Mouse (Mus musculus) kidney, postnatal 25 days (tissue): ENCODE measurements around the gene Trim41.
"Not testable (repeated sequence)": the region's sequence is repeated elsewhere in the genome, so short reads cannot be mapped to it uniquely, and the experiment has no call there.

ENCODE experiments used
- DNase-seq, 2 experiments: peaks; one replicate each; pipeline ENCODE4 v3.0.0; 2021; ENCODE audit warnings: mixed read lengths in 2 of 2

Trim41 gene

GRCm38 (mm10) chr11:48837310-48838180, 20.4 kb upstream of the Trim41 start:
- peak; percentile 83 to 91 for DNase-seq

GRCm38 (mm10) chr11:48836990-48837309, 19.8 kb upstream of the Trim41 start:
- DNase-seq, result peak; percentile 69 to 92

GRCm38 (mm10) chr11:48835923-48836322, 18.8 kb upstream of the Trim41 start:
- DNase-seq, result peak in 1 of 2 experiments; percentile 39

- DNase-seq, result peak; percentile 92 to 95
Observed at GRCm38 (mm10) chr11:48833731-48834639, 16.8 kb upstream of the Trim41 start.

GRCm38 (mm10) chr11:48833078-48833730, 16.1 kb upstream of the Trim41 start:
- no peak for DNase-seq

- no peak for DNase-seq
Observed at GRCm38 (mm10) chr11:48831273-48831672, 14.1 kb upstream of the Trim41 start.

- DNase-seq, result no peak
Observed at GRCm38 (mm10) chr11:48830279-48830678, 13.1 kb upstream of the Trim41 start.

- DNase-seq, result no peak
Observed at GRCm38 (mm10) chr11:48827926-48828325, 10.8 kb upstream of the Trim41 start.

- no peak for DNase-seq
Observed at GRCm38 (mm10) chr11:48826752-48827096, 9.6 kb upstream of the Trim41 start.

GRCm38 (mm10) chr11:48825979-48826751, 9.0 kb upstream of the Trim41 start, which contains the start of the genes Trim7 and Gm12184:
Gene Trim7, plus strand, starts transcription at chr11:48826140.
Gene Gm12184, minus strand, starts transcription at chr11:48826655.
- peak in 1 of 2 experiments; percentile 28 for DNase-seq

GRCm38 (mm10) chr11:48824311-48824830, 7.2 kb upstream of the Trim41 start:
- DNase-seq, result no peak

GRCm38 (mm10) chr11:48823536-48823972, 6.4 kb upstream of the Trim41 start:
- peak; percentile 63 to 67 for DNase-seq

- no peak for DNase-seq
Observed at GRCm38 (mm10) chr11:48822768-48823512, 5.8 kb upstream of the Trim41 start.

GRCm38 (mm10) chr11:48821299-48821698, 4.1 kb upstream of the Trim41 start:
- not testable (repeated sequence) for DNase-seq

- DNase-seq, result no peak
Observed at GRCm38 (mm10) chr11:48820308-48820674, 3.1 kb upstream of the Trim41 start.

- DNase-seq, result no peak
Observed at GRCm38 (mm10) chr11:48819614-48820307, 2.6 kb upstream of the Trim41 start.

GRCm38 (mm10) chr11:48818346-48818745, 1.2 kb upstream of the Trim41 start:
- DNase-seq, result peak; percentile 82 to 94

GRCm38 (mm10) chr11:48817794-48818193, 641 bp upstream of the Trim41 start:
- DNase-seq, result no peak

GRCm38 (mm10) chr11:48816281-48816781, 822 bp downstream of the Trim41 start:
- DNase-seq, result peak in 1 of 2 experiments; percentile 48

GRCm38 (mm10) chr11:48815851-48816250, 1.3 kb downstream of the Trim41 start:
- no peak for DNase-seq
